Mouse (Mus musculus): ENCODE results near the gene Pik3r5. TPM values are rescaled to one million over a fixed set of nuclear protein-coding genes. Genes with fewer than 3 reads are reported as not detected.

Gene Pik3r5
- polyA plus RNA-seq, 1 experiment from 2014 or later: 1.5 TPM

DNA sequence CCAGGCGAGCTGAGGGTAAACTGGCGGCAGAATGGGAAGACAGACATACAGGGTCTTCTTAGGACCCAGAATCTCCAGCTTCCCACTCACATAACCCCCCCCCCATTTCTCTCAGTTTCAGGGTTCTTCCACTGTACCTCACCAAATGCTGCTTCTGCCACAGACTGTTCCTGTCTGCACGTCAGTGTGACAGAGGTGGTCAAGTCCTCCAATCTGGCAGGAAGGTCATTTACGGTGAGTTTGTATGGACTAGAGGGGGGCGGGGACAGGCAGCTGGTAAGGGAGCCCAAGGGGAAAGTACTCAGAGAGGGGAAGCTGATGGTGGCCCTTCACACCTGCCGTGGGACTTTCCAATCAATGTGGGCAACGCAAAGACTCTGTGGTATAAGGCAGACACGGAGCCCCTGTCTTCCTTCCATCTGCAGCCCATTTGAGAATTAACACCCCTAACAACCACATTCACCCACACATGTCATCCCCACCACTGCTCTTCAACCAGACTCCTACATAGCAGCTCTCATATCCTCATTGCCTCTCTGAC, 113.8 kb downstream of the Pik3r5 start:
- no peak for ATAC-seq (ENCODE audit: low FRiP score, low TSS enrichment)
- Histone ChIP-seq H3K36me3 (ENCODE audit: control insufficient read depth, insufficient read depth, low read length) (no peaks in the 10 kb centered on the region), H3K4me2 (replicated peaks; ENCODE audit: low read depth, low read length) (no peak overlapping the region), H3K4me1 (ENCODE audit: control insufficient read depth, insufficient read depth, low read length) (peaks cover 7% of the 10 kb centered on the region; the same call in 1 of the 2 replicates), H3K9ac (ENCODE audit: low read depth, low read length) (no peak overlapping the region), H3K27me3 (ENCODE audit: control insufficient read depth, insufficient read depth, low read length) (no peaks in the 10 kb centered on the region), H3K9me3 (ENCODE audit: control insufficient read depth, low read length) (no peaks in the 10 kb centered on the region), H3K27ac (ENCODE audit: low read depth, low read length) (no peak overlapping the region), H3K4me3 (ENCODE audit: low read length) (no peak overlapping the region)
- WGBS: 77% methylated on average over 8 of the region's 8 CpGs

Other genes with a start within 250 kb of the Pik3r5 start
- 8.5 and 10.2 TPM in 2 replicates for gene Ntn1, start 31.3 kb upstream of the Pik3r5 start, polyA plus RNA-seq (2014; fragmentation: Nextera tagmentation; extraction: Ambion mirVana)
- gene Pik3r6, start 70.9 kb downstream of the Pik3r5 start, polyA plus RNA-seq (2014; fragmentation: Nextera tagmentation; extraction: Ambion mirVana): 2.3 and 3.7 TPM in 2 replicates
- 1.0 and 1.4 TPM in 2 replicates for gene Mfsd6l, start 124.1 kb downstream of the Pik3r5 start, polyA plus RNA-seq (2014; fragmentation: Nextera tagmentation; extraction: Ambion mirVana)
- 2.5 and 3.0 TPM in 2 replicates for gene Ccdc42, start 154.9 kb downstream of the Pik3r5 start, polyA plus RNA-seq (2014; fragmentation: Nextera tagmentation; extraction: Ambion mirVana)